Mouse (Mus musculus) thymus, adult 2 months (tissue): ENCODE measurements around the gene Syce1l.

Source experiments
- CTCF ChIP-seq: fragments of 200-500 bp; IDR thresholded peaks from 2 replicates; pipeline ENCODE4 v1.5.1; 2012; ENCODE audit warnings: mild to moderate bottlenecking, control low read depth, low read length, moderate library complexity, borderline replicate concordance; ENCODE audit not compliant: control insufficient read depth, poor library complexity, insufficient read depth; ENCODE audit errors: extremely low read depth
- POLR2A ChIP-seq: fragments of 200-500 bp; IDR thresholded peaks from 2 replicates; pipeline ENCODE4 v1.6.1; 2012; ENCODE audit warnings: mild to moderate bottlenecking, low read length, control low read depth, moderate library complexity; ENCODE audit not compliant: control insufficient read depth, poor library complexity, insufficient read depth; ENCODE audit errors: extremely low read depth

DNA sequence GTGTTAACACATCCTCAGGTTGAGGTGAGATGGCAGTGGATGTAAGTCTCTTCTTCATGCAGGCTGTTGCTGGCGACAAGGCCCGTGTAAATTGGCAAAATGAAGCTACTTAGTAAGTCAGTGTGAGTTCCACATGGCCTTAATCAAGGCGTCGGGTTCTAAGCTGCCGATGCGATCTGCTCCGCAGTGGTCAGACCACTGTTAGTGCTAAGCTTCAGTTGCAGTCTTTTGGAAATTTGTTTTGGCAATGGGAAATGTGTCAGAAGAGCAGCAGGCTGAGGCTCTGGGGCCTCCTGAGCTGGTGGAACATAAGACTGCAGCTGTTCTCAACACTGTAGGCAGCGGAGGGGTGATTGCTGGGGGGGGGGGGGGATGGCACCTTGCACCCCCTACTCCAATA, 22.9 kb downstream of the Syce1l start:
- no peak for TF ChIP-seq CTCF
- no peak for TF ChIP-seq POLR2A
